Mouse (Mus musculus): ENCODE results near the gene Mmp7.

DNA sequence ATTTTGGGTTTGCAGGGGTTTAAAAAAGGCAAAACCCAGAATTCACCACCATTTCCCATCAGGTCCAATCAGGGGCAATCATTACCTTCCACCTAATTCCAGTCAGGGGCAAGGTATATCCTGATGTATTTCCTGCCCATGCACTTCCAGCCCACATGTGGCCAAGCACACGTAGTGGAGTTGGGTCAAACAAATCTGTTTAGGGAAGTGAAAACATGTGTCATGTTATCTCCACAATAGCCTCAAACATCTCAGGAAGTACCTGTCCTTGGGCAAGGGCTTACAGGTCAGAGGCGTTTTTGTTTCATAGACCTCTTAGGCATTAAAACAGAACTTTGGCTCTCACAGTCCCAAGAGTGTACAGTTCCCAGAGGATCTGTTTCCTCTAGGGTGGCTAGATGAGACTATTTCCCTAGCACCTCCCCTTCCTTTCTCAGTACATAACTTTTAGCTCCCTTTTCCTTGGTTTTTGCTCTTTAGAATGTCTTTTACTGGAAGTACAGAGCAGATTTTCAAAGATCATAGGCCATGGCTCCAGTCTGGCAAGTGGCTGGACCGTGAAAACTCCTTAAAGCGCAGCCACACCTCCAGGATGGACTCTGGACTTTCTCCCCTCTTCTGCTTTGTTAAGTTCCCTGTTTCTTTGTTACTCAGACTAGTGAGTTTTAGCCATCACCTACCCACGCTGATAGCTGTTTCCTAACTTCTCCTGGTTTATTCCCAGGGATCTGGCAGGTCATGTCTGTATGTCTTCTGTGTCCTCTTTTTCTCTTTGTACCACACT, 41.3 kb upstream of the Mmp7 start:
- TF ChIP-seq EP300 (IDR thresholded peaks at IDR 0.05; ENCODE audit: low read depth) (no peak), CTCF (IDR thresholded peaks at IDR 0.05; ENCODE audit: low read depth) (no peak)
